Mouse (Mus musculus): ENCODE results near the gene Gli2. TPM values are rescaled to one million over a fixed set of nuclear protein-coding genes. Genes with fewer than 3 reads are reported as not detected.

Gli2 gene
- total and polyA plus RNA-seq, 3 experiments: 1.5 to 11.3 TPM; not detected in 1

- Histone ChIP-seq H3K36me3 (ENCODE audit: control insufficient read depth in 1 of 2, insufficient read depth in 2 of 2, low read length in 2 of 2) (no peaks in the 10 kb centered on the region), H3K27ac (ENCODE audit: control insufficient read depth, low read depth, low read length) (no peak overlapping the region), H3K79me2 (ENCODE audit: control insufficient read depth, insufficient read depth, low read length, poor library complexity) (no peaks in the 10 kb centered on the region), H3K9ac (ENCODE audit: control insufficient read depth, low read depth, low read length, poor library complexity, severe bottlenecking) (no peak overlapping the region), H3K9me3 (replicated peaks; ENCODE audit: insufficient read depth, low read length) (no peaks in the 10 kb centered on the region), H3K4me3 (ENCODE audit: control insufficient read depth in 1 of 2, insufficient read depth in 1 of 2, low read depth in 2 of 2, low read length in 2 of 2) (no peak overlapping the region), H3K27me3 (ENCODE audit: control insufficient read depth in 1 of 2, insufficient read depth in 2 of 2, low read length in 2 of 2) (no peaks in the 10 kb centered on the region), H3K4me1 (ENCODE audit: control insufficient read depth in 1 of 2, insufficient read depth in 2 of 2, low read length in 2 of 2) (no peaks in the 10 kb centered on the region)
- no peak for DNase-seq (ENCODE audit: low read depth, low spot score)
- TF ChIP-seq HCFC1 (IDR thresholded peaks at IDR 0.05; ENCODE audit: low read depth, low read length): no peak
- no peak for TF ChIP-seq EP300 (IDR thresholded peaks at IDR 0.05; ENCODE audit: low read depth in 1 of 2, low read length in 2 of 2)
- TF ChIP-seq MXI1 (IDR thresholded peaks at IDR 0.05; ENCODE audit: low read depth, low read length): no peak
- no peak for TF ChIP-seq TBP (IDR thresholded peaks at IDR 0.05; ENCODE audit: low read depth, low read length)
- TF ChIP-seq USF2 (IDR thresholded peaks at IDR 0.05; ENCODE audit: borderline replicate concordance in 1 of 2, insufficient read depth in 1 of 2, low read depth in 1 of 2, low read length in 2 of 2): no peak
These were observed 5.7 kb downstream of the Gli2 start for GRCm38 (mm10) chr1:119047462-119048371.

GRCm38 (mm10) chr1:119038436-119038835 lies 15.0 kb downstream of the Gli2 start:
- no peaks in the 10 kb centered on the region; a peak in 1 of 4 replicates for H3K4me1 ChIP-seq (ENCODE audit: control insufficient read depth in 1 of 2, insufficient read depth in 2 of 2, low read length in 2 of 2)
- no peak overlapping the region for H3K4me3 ChIP-seq (ENCODE audit: control insufficient read depth in 1 of 2, insufficient read depth in 1 of 2, low read depth in 2 of 2, low read length in 2 of 2)
- no peak for DNase-seq (ENCODE audit: low read depth, low spot score)
- H3K27ac ChIP-seq (ENCODE audit: control insufficient read depth, low read depth, low read length): no peak overlapping the region
- H3K36me3 ChIP-seq (ENCODE audit: control insufficient read depth in 1 of 2, insufficient read depth in 2 of 2, low read length in 2 of 2): no peaks in the 10 kb centered on the region
- no peaks in the 10 kb centered on the region for H3K9me3 ChIP-seq (replicated peaks; ENCODE audit: insufficient read depth, low read length)
- H3K27me3 ChIP-seq (ENCODE audit: control insufficient read depth in 1 of 2, insufficient read depth in 2 of 2, low read length in 2 of 2): no peaks in the 10 kb centered on the region
- H3K9ac ChIP-seq (ENCODE audit: control insufficient read depth, low read depth, low read length, poor library complexity, severe bottlenecking): no peak overlapping the region
- no peaks in the 10 kb centered on the region for H3K79me2 ChIP-seq (ENCODE audit: control insufficient read depth, insufficient read depth, low read length, poor library complexity)
- TF ChIP-seq EP300 (IDR thresholded peaks at IDR 0.05; ENCODE audit: low read depth in 1 of 2, low read length in 2 of 2) (no peak), JUND (IDR thresholded peaks at IDR 0.05; ENCODE audit: low read depth, low read length) (no peak), E2F4 (IDR thresholded peaks at IDR 0.05; ENCODE audit: borderline replicate concordance, low read depth, low read length) (no peak), ZMIZ1 (IDR thresholded peaks at IDR 0.05; ENCODE audit: low read depth, low read length) (no peak), ETS1 (IDR thresholded peaks at IDR 0.05; ENCODE audit: low read depth, low read length) (no peak), CTCF (IDR thresholded peaks at IDR 0.05 in 2 of 3, conservative IDR thresholded peaks at IDR 0.05 in 1 of 3; ENCODE audit: control insufficient read depth in 1 of 3, insufficient read depth in 1 of 3, low read depth in 2 of 3, low read length in 3 of 3, poor library complexity in 1 of 3, severe bottlenecking in 1 of 3) (no peak)

DNA sequence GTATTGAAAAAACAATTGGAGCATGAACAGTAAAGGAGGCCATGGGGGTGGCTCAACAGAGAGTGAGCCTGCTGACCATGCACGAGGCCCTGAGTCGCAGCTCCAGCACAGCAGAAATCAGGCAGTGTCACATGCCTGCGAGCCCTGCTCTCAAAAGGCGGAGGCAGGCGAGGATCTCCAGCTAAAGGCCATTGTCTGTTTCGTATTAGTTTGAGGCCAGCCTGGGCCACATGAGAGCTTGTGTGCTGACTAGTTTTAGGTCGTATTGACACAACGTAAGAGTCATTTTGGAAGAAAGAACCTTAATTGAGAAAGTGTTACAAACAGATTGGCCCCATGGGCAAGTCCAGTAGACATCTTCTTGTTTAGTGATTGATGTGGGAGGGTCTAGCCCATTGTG lies 17.5 kb downstream of the Gli2 start:
- DNase-seq (ENCODE audit: low read depth, low spot score): no peak
- H3K27ac ChIP-seq (ENCODE audit: control insufficient read depth, low read depth, low read length): no peak overlapping the region
- TF ChIP-seq MXI1 (IDR thresholded peaks at IDR 0.05; ENCODE audit: low read depth, low read length) (no peak), MEF2A (IDR thresholded peaks at IDR 0.05; ENCODE audit: extremely low read depth, insufficient replicate concordance, low read depth, low read length, poor library complexity, severe bottlenecking) (no peak), POLR2AphosphoS5 (IDR thresholded peaks at IDR 0.05; ENCODE audit: borderline replicate concordance, low read depth, low read length) (no peak), SMC3 (IDR thresholded peaks at IDR 0.05; ENCODE audit: low read depth, low read length) (no peak)

More for the DNA sequence above, 17.5 kb downstream of the Gli2 start:
- Histone ChIP-seq H3K9ac (ENCODE audit: control insufficient read depth, low read depth, low read length, poor library complexity, severe bottlenecking) (no peak overlapping the region), H3K4me3 (ENCODE audit: control insufficient read depth in 1 of 2, insufficient read depth in 1 of 2, low read depth in 2 of 2, low read length in 2 of 2) (no peak overlapping the region), H3K9me3 (replicated peaks; ENCODE audit: insufficient read depth, low read length) (no peaks in the 10 kb centered on the region), H3K4me1 (ENCODE audit: control insufficient read depth in 1 of 2, insufficient read depth in 2 of 2, low read length in 2 of 2) (no peaks in the 10 kb centered on the region; a peak in 1 of 4 replicates), H3K36me3 (ENCODE audit: control insufficient read depth in 1 of 2, insufficient read depth in 2 of 2, low read length in 2 of 2) (no peaks in the 10 kb centered on the region), H3K27me3 (ENCODE audit: control insufficient read depth in 1 of 2, insufficient read depth in 2 of 2, low read length in 2 of 2) (no peaks in the 10 kb centered on the region), H3K79me2 (ENCODE audit: control insufficient read depth, insufficient read depth, low read length, poor library complexity) (no peaks in the 10 kb centered on the region)

Data from MEL (cell line).